Mouse (Mus musculus): Measurements from ENCODE around the gene Chd2. TPM values are rescaled to one million over a fixed set of nuclear protein-coding genes. Genes with fewer than 3 reads are reported as not detected.

Chd2 gene
- 45.4 and 64.4 TPM in 2 replicates for polyA plus RNA-seq (2014; fragmentation: Nextera tagmentation; extraction: Ambion mirVana)

DNA sequence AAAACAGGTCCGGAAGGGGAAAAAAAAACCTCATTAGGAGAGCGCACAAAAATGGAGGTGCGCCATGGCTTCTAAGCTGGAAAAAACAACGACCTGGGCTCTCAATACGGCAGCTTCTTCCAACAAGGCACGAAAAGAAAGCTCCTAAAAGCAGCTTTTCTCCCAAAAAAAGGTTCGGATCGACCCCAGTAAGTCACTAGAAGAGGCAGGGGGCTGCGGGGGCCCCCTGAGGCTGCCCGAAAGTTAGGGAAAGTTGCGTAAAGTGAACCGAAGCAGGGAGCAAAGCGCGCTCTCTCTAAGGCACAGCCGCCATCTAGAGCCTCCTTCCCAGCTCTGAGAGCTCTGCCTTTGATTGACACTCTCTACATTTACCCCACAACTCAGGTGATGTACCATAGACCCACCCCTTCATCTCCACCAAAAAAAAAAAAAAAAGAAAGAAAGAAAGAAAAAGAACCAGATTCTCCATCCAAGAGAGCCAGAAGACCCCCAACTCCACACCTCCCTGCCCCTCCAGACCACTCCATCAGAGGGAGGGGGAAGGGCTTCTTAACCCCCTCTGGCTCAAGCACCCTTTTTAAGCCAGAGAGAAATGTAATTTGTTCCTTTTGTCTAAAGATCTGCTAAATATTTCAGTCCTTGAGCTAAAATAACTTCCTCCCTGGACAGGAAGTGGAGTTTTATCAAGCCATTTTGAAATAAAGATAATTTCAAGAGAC, at the start of gene Chd2:
Gene Chd2 (minus strand): TSS at position 419 of the 719 bp plus-strand sequence.
- ATAC-seq (ENCODE audit: low FRiP score) (peak; percentile 49; the same call in 1 of the 2 replicates), DNase-seq (ENCODE audit: low spot score) (peak; percentile 78)
- H3K27ac ChIP-seq (ENCODE audit: low read depth, low read length), result peak within 1 kb of the TSS; percentile 97
- H3K4me3 ChIP-seq (ENCODE audit: low read depth, low read length), result peak within 1 kb of the TSS; percentile 78
- H3K4me2 ChIP-seq (replicated peaks; ENCODE audit: low read depth, low read length), result peak within 1 kb of the TSS; percentile 50
- peak within 1 kb of the TSS; percentile 90 for H3K9ac ChIP-seq (ENCODE audit: low read depth, low read length)
- 0 out of 2 replicates have a peak, but pooled peaks cover 2% of the 10 kb centered on the region for H3K36me3 ChIP-seq (ENCODE audit: control insufficient read depth, insufficient read depth, low read length)
- H3K9me3 ChIP-seq (ENCODE audit: control insufficient read depth, low read length), result no peaks in the 10 kb centered on the region
- no peaks in the 10 kb centered on the region for H3K4me1 ChIP-seq (replicated peaks; ENCODE audit: control insufficient read depth, insufficient read depth, low read length)
- H3K27me3 ChIP-seq (ENCODE audit: control insufficient read depth, insufficient read depth, low read length), result no peaks in the 10 kb centered on the region
- under 1% methylated on average over 15 of the region's 15 CpGs for WGBS

GRCm38 (mm10) chr7:73590757-73591156, 49.1 kb upstream of the Chd2 start:
- H3K4me1 ChIP-seq (replicated peaks; ENCODE audit: control insufficient read depth, insufficient read depth, low read length), result 0 out of 2 replicates have a peak, but pooled peaks cover 2% of the 10 kb centered on the region
- 97% methylated on average over 5 of the region's 5 CpGs for WGBS
- no peak overlapping the region for H3K4me2 ChIP-seq (replicated peaks; ENCODE audit: low read depth, low read length)
- H3K9me3 ChIP-seq (ENCODE audit: control insufficient read depth, low read length), result no peaks in the 10 kb centered on the region
- no peak for ATAC-seq (ENCODE audit: low FRiP score)
- no peak overlapping the region for H3K9ac ChIP-seq (ENCODE audit: low read depth, low read length)
- no peaks in the 10 kb centered on the region for H3K36me3 ChIP-seq (ENCODE audit: control insufficient read depth, insufficient read depth, low read length)
- no peak for DNase-seq (ENCODE audit: low spot score)
- no peak overlapping the region for H3K27ac ChIP-seq (ENCODE audit: low read depth, low read length)
- H3K4me3 ChIP-seq (ENCODE audit: low read depth, low read length), result no peak overlapping the region
- no peaks in the 10 kb centered on the region for H3K27me3 ChIP-seq (ENCODE audit: control insufficient read depth, insufficient read depth, low read length)

DNA sequence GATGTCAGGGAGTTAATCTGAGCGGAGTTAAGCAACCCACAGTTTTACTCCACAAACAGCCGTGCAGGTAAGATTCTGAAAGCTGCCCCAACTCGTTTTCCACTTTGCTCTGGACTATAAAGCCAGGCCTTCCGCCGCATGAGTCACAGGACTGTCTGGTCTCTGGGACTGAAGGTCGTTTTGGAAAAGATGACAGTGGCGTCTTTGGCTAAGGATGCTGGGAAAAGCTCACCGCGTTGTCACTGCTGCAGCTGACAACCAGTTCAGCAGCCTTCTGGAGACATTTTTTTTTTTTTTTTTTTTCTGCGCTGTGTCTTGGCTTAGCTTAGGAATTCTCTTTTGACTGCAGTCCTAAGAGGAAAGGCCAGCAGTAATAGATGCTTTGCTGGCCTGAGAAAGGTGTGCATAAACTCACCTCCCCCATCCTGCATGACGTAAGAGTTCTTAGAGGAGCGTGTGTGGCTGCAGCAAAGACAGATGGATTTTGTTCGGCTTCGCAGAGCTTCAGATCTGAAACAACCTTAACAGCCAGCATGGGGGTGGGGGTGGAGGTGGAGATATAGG, 47.7 kb upstream of the Chd2 start:
- no peak overlapping the region for H3K4me2 ChIP-seq (replicated peaks; ENCODE audit: low read depth, low read length)

DNA sequence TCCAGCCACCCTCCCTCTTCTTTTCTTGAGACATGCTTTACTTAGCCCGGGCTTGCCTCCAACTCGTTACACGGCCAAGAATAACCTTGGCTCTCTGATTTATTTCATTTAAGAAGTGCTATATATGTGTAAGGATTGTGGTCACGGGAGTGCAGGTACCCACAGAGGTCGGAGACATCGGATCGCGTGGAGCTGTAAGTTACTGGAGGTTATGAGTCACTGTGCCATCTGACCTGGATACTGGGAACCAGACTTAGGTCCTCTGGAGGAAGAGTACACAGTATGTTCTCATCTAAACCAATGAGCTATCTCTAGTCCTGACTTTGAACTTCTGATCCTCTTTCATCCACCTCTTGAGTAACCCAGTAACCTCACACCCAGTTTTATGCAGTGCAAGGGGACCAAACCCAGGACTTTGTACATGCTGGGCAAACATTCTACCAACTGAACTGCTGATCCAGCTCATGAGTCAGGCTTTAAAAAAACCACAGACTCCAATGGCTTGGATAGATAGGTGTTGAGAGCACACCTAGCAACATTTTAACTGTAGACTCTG, 46.8 kb upstream of the Chd2 start:
- Histone ChIP-seq H3K36me3 (ENCODE audit: control insufficient read depth, insufficient read depth, low read length) (no peaks in the 10 kb centered on the region), H3K27ac (ENCODE audit: low read depth, low read length) (no peak overlapping the region), H3K9me3 (ENCODE audit: control insufficient read depth, low read length) (no peaks in the 10 kb centered on the region), H3K9ac (ENCODE audit: low read depth, low read length) (no peak overlapping the region), H3K27me3 (ENCODE audit: control insufficient read depth, insufficient read depth, low read length) (no peaks in the 10 kb centered on the region), H3K4me2 (replicated peaks; ENCODE audit: low read depth, low read length) (no peak overlapping the region), H3K4me3 (ENCODE audit: low read depth, low read length) (no peak overlapping the region), H3K4me1 (replicated peaks; ENCODE audit: control insufficient read depth, insufficient read depth, low read length) (peaks cover 3% of the 10 kb centered on the region; the same call in 1 of the 2 replicates)
- ATAC-seq (ENCODE audit: low FRiP score), result no peak
- 92% methylated on average over 8 of the region's 8 CpGs for WGBS
- DNase-seq (ENCODE audit: low spot score), result no peak

More for the DNA sequence above, 47.7 kb upstream of the Chd2 start:
- H3K36me3 ChIP-seq (ENCODE audit: control insufficient read depth, insufficient read depth, low read length), result no peaks in the 10 kb centered on the region
- no peaks in the 10 kb centered on the region for H3K27me3 ChIP-seq (ENCODE audit: control insufficient read depth, insufficient read depth, low read length)
- DNase-seq (ENCODE audit: low spot score), result no peak
- no peak overlapping the region for H3K4me3 ChIP-seq (ENCODE audit: low read depth, low read length)
- no peaks in the 10 kb centered on the region for H3K9me3 ChIP-seq (ENCODE audit: control insufficient read depth, low read length)
- H3K27ac ChIP-seq (ENCODE audit: low read depth, low read length), result no peak overlapping the region
- no peak overlapping the region for H3K9ac ChIP-seq (ENCODE audit: low read depth, low read length)
- peaks cover 5% of the 10 kb centered on the region; the same call in 1 of the 2 replicates for H3K4me1 ChIP-seq (replicated peaks; ENCODE audit: control insufficient read depth, insufficient read depth, low read length)
- 65% methylated on average over 14 of the region's 14 CpGs for WGBS
- ATAC-seq (ENCODE audit: low FRiP score), result no peak

GRCm38 (mm10) chr7:73586717-73587116, 45.1 kb upstream of the Chd2 start:
- Histone ChIP-seq H3K9me3 (ENCODE audit: control insufficient read depth, low read length) (no peaks in the 10 kb centered on the region), H3K9ac (ENCODE audit: low read depth, low read length) (no peak overlapping the region), H3K4me1 (replicated peaks; ENCODE audit: control insufficient read depth, insufficient read depth, low read length) (peaks cover 3% of the 10 kb centered on the region; the same call in 1 of the 2 replicates), H3K4me2 (replicated peaks; ENCODE audit: low read depth, low read length) (no peak overlapping the region), H3K27me3 (ENCODE audit: control insufficient read depth, insufficient read depth, low read length) (no peaks in the 10 kb centered on the region), H3K27ac (ENCODE audit: low read depth, low read length) (no peak overlapping the region), H3K36me3 (ENCODE audit: control insufficient read depth, insufficient read depth, low read length) (no peaks in the 10 kb centered on the region), H3K4me3 (ENCODE audit: low read depth, low read length) (no peak overlapping the region)
- WGBS, result 93% methylated on average over 6 of the region's 6 CpGs
- ATAC-seq (ENCODE audit: low FRiP score) (no peak), DNase-seq (ENCODE audit: low spot score) (no peak)

GRCm38 (mm10) chr7:73586206-73586605, 44.6 kb upstream of the Chd2 start:
- Histone ChIP-seq H3K9ac (ENCODE audit: low read depth, low read length) (no peak overlapping the region), H3K9me3 (ENCODE audit: control insufficient read depth, low read length) (no peaks in the 10 kb centered on the region), H3K36me3 (ENCODE audit: control insufficient read depth, insufficient read depth, low read length) (no peaks in the 10 kb centered on the region), H3K4me3 (ENCODE audit: low read depth, low read length) (no peak overlapping the region), H3K27ac (ENCODE audit: low read depth, low read length) (no peak overlapping the region), H3K27me3 (ENCODE audit: control insufficient read depth, insufficient read depth, low read length) (no peaks in the 10 kb centered on the region), H3K4me1 (replicated peaks; ENCODE audit: control insufficient read depth, insufficient read depth, low read length) (peaks cover 3% of the 10 kb centered on the region; the same call in 1 of the 2 replicates), H3K4me2 (replicated peaks; ENCODE audit: low read depth, low read length) (no peak overlapping the region)
- 59% methylated on average over 11 of the region's 11 CpGs for WGBS
- ATAC-seq (ENCODE audit: low FRiP score) (no peak), DNase-seq (ENCODE audit: low spot score) (no peak)

DNA sequence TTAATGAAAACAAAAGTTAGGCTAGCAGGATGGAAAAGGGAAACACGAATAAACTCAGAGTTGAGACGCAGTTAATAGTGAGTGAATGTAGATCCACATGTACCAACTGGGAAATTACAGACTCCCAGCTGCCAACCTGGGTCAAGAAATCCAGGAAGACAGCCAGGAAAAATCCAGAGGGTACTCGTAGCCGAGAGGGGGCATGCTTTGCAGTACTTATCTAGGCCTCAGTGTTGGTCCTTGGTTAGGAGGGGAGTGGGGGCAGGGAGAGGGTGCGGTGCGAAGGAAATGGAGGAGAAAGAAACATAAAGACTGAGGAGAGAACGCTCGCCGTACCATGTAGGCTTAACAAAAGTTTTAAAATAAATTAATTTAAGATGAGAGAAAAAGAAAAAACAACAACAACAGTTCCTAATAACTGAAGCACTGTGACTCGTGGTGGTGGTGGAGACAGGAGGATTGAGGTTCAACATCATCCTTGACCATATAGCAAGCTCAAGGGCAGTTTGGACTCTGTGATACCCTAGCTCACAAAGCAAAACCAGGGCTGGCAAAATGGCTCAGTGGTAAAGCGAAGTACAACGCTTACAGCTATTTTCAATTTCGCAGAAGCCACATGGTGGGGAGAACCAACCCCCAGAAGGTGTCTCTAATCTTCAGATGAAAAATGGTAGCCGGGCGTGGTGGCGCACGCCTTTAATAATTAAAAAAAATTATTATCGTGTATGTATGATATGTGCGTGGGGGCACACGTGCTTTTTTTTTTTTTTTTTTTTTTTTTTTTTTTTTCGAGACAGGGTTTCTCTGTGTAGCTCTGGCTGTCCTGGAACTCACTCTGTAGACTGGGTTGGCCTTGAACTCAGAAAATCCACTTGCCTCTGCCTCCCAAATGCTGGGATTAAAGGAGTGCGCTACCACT, 43.7 kb upstream of the Chd2 start:
- H3K9me3 ChIP-seq (ENCODE audit: control insufficient read depth, low read length), result no peaks in the 10 kb centered on the region
- H3K9ac ChIP-seq (ENCODE audit: low read depth, low read length), result no peak overlapping the region
- 82% methylated on average over 22 of the region's 22 CpGs for WGBS
- H3K27me3 ChIP-seq (ENCODE audit: control insufficient read depth, insufficient read depth, low read length), result no peaks in the 10 kb centered on the region
- H3K4me1 ChIP-seq (replicated peaks; ENCODE audit: control insufficient read depth, insufficient read depth, low read length), result peaks cover 3% of the 10 kb centered on the region; the same call in 1 of the 2 replicates
- DNase-seq (ENCODE audit: low spot score) (peak; percentile 12), ATAC-seq (ENCODE audit: low FRiP score) (no peak)
- no peaks in the 10 kb centered on the region for H3K36me3 ChIP-seq (ENCODE audit: control insufficient read depth, insufficient read depth, low read length)
- no peak overlapping the region for H3K4me3 ChIP-seq (ENCODE audit: low read depth, low read length)
- H3K27ac ChIP-seq (ENCODE audit: low read depth, low read length), result no peak overlapping the region
- H3K4me2 ChIP-seq (replicated peaks; ENCODE audit: low read depth, low read length), result no peak overlapping the region
